In genomic region chr3:50388786-50389185, GRCm38 (mm10) we compare ENCODE assay signal across 19 mouse cellular contexts. TPM values are rescaled to one million over a fixed set of nuclear protein-coding genes. Genes with fewer than 3 reads are reported as not detected.
DNase-seq lines count a peak whose midpoint lies in the region; ATAC-seq and TF ChIP-seq lines count a peak whose summit lies in the region.
"Had no signal": no experiment of that assay in that cellular context is flagged by ENCODE, and none has a peak within 500 bp of the region (broad histone marks: within the 10 kb centered on the region; RNA-seq: fewer than 3 reads in every experiment).

No protein-coding gene starts in this region.

- no peaks in the 10 kb centered on the region for H3K9me3 ChIP-seq in kidney, embryonic 15.5 days (replicated peaks)
- no peaks in the 10 kb centered on the region for H3K9me3 ChIP-seq in limb, embryonic 10.5 days (replicated peaks)
- H3K9me3 ChIP-seq: embryonic facial prominence, embryonic 15.5 days; intestine, embryonic 15.5 days had no signal

- in situ Hi-C loops in Patski (cut with MboI; ENCODE audit: low pct_unique_long_range_greater_than_20kb): loop anchor here (5.0 to 10.0 kb wide), 3 partner anchors 81 to 786 kb away; no protein-coding TSS in a partner anchor

- 0 out of 2 replicates have a peak overlapping the region, but pooled peaks have one; percentile 51 for H3K27ac ChIP-seq in kidney, embryonic 15.5 days
- H3K27ac ChIP-seq in limb, embryonic 10.5 days: 0 out of 2 replicates have a peak overlapping the region, but pooled peaks have one; percentile 30
- H3K27ac ChIP-seq: embryonic facial prominence, embryonic 15.5 days; heart, embryonic 13.5 days; hindbrain, embryonic 13.5 days; intestine, embryonic 15.5 days had no signal

- H3K9ac ChIP-seq in kidney, embryonic 15.5 days: no peak overlapping the region
- H3K9ac ChIP-seq: embryonic facial prominence, embryonic 15.5 days; heart, embryonic 13.5 days; hindbrain, embryonic 13.5 days; intestine, embryonic 15.5 days had no signal

- ATAC-seq in kidney, embryonic 15.5 days (replicated peaks; ENCODE audit: low FRiP score): 0 out of 2 replicates have a peak, but pooled peaks have one; percentile 33
- peak; percentile 59 for ATAC-seq in Patski
- ATAC-seq: forebrain, embryonic 16.5 days; intestine, embryonic 15.5 days had no signal

- TF ChIP-seq CTCF in Patski (IDR thresholded peaks at IDR 0.05): no peak

- H3K4me1 ChIP-seq in kidney, embryonic 15.5 days: peaks cover 4% of the 10 kb centered on the region; the same call in 1 of the 2 replicates
- peaks cover 25% of the 10 kb centered on the region for H3K4me1 ChIP-seq in limb, embryonic 10.5 days
- H3K4me1 ChIP-seq: heart, embryonic 13.5 days; intestine, embryonic 15.5 days had no signal

- no peak for DNase-seq in kidney, adult 8-10 months
- no peak for DNase-seq in Patski (ENCODE audit: low read depth, low spot score)
- DNase-seq in limb, embryonic 10.5 days (ENCODE audit: low spot score): no peak
- no peak for DNase-seq in cerebellum, postnatal 25 days
- DNase-seq in heart, adult 8-10 months (ENCODE audit: low spot score): no peak
- DNase-seq: adrenal gland, adult 8-10 months; cerebellum, adult 11-12 months; cerebellum, adult 9-10 months; cerebellum, postnatal 36 days; gastrocnemius, postnatal 14 days; heart, postnatal 4 days had no signal

- POLR2A ChIA-PET in Patski (lab: Charles Lee): no interaction called here

- no peaks in the 10 kb centered on the region for H3K27me3 ChIP-seq in kidney, embryonic 15.5 days
- H3K27me3 ChIP-seq in Patski: peaks cover 8% of the 10 kb centered on the region
- no peaks in the 10 kb centered on the region for H3K27me3 ChIP-seq in limb, embryonic 10.5 days (ENCODE audit: low read depth, poor library complexity, severe bottlenecking)
- H3K27me3 ChIP-seq: CH12.LX; embryonic facial prominence, embryonic 15.5 days; heart, embryonic 13.5 days; hindbrain, embryonic 13.5 days; intestine, embryonic 15.5 days had no signal

- H3K36me3 ChIP-seq in kidney, embryonic 15.5 days: no peaks in the 10 kb centered on the region
- no peaks in the 10 kb centered on the region for H3K36me3 ChIP-seq in limb, embryonic 10.5 days
- H3K36me3 ChIP-seq: embryonic facial prominence, embryonic 15.5 days; heart, embryonic 13.5 days; hindbrain, embryonic 13.5 days; intestine, embryonic 15.5 days had no signal

- no peak overlapping the region for H3K4me3 ChIP-seq in kidney, embryonic 15.5 days (replicated peaks)
- no peak overlapping the region for H3K4me3 ChIP-seq in limb, embryonic 10.5 days
- H3K4me3 ChIP-seq: embryonic facial prominence, embryonic 15.5 days; erythroblast, embryonic 14.5 days; heart, embryonic 13.5 days; hindbrain, embryonic 13.5 days; intestine, embryonic 15.5 days had no signal

- no peak overlapping the region for H3K4me2 ChIP-seq in kidney, embryonic 15.5 days
- H3K4me2 ChIP-seq: embryonic facial prominence, embryonic 15.5 days; heart, embryonic 13.5 days; hindbrain, embryonic 13.5 days; intestine, embryonic 15.5 days had no signal

- whole genome bisulfite sequencing in kidney, embryonic 15.5 days: 80% methylated on average over 6 of the region's 6 CpGs
- 91% methylated on average over 6 of the region's 6 CpGs for WGBS in limb, embryonic 10.5 days

- CTCF ChIA-PET in Patski (lab: Charles Lee): interaction anchor here (0.9 to 1.2 kb wide), 4 partner anchors 9 to 84 kb away, joined by 3 read pairs; no protein-coding TSS in a partner anchor

RNA-seq across cellular contexts. Expression of gene Slc7a11, which starts 54.6 kb away (rescaled TPM):
- 0.19 and 0.29 TPM in 2 replicates for polyA plus RNA-seq in kidney, embryonic 15.5 days (2015; fragmentation: Nextera tagmentation; extraction: Ambion mirVana)
- 1.2 TPM for polyA plus RNA-seq in Patski (2021)
- polyA plus RNA-seq in limb, embryonic 10.5 days (2016; fragmentation: Nextera tagmentation; extraction: Ambion mirVana): 1.8 and 3.6 TPM in 2 replicates
- under 1 TPM in 1 of 4 experiments, not detected in 3; 0.11 TPM for total RNA-seq in heart, adult 8-10 months (2022)
- polyA plus RNA-seq: erythroblast, embryonic 14.5 days had no signal
